Mouse (Mus musculus): ENCODE measurements around the gene Shbg. TPM values are rescaled to one million over a fixed set of nuclear protein-coding genes. Genes with fewer than 3 reads are reported as not detected.
"Not testable (repeated sequence)": the region's sequence is repeated elsewhere in the genome, so short reads cannot be mapped to it uniquely, and the experiment has no call there.

Shbg gene
- polyA plus RNA-seq, 1 experiment from 2014 or later, result not detected

DNA sequence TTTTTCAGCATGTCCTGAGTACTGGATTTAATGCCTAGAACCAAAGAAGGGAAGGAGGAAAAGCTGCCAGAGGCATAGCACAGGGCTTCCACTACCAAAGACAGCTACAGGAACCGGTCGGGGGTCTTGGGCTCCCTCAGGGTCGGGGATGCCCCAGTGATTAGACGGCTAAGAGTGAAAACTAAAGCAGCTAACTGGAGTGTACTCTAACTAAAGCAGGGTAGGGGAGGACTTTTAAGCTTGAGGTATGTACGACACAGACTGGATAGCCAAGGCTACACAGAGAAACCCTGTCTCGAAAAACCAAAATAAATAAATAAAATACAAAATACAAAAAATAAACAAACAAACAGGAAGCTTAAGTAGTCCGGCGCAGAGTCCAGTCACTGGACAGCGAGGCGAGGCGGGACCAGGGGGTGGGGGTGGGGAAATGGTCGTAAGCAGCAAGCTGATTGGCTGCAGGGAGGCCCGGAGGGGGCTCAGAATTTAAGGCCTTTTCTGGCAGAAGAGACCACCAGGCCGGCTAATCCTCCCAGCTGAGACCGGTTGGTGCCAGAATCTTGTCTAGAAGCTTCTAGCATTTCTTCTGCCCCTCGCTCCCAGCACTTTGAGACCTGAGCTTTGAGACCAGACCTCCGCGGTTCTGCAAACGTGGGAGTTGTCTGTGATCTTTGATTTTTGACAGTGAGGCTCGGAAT lies 4.0 kb upstream of the Shbg start, which contains the start of gene Sat2:
Gene Sat2 (plus strand): TSS at position 454 of the 698 bp plus-strand sequence.
- peak within 1 kb of the TSS; percentile 45 for H3K4me3 ChIP-seq (ENCODE audit: low read depth, low read length)
- ATAC-seq (peak; percentile 92), DNase-seq (ENCODE audit: low spot score) (peak; percentile 86)
- WGBS, result under 1% methylated on average over 20 of the region's 20 CpGs
- H3K4me1 ChIP-seq (ENCODE audit: control insufficient read depth, insufficient read depth, low read length), result peaks cover 10% of the 10 kb centered on the region
- peak within 1 kb of the TSS; percentile 60 for H3K27ac ChIP-seq (ENCODE audit: low read depth, low read length)
- H3K9me3 ChIP-seq (replicated peaks; ENCODE audit: control insufficient read depth, low read length), result no peaks in the 10 kb centered on the region
- no peaks in the 10 kb centered on the region for H3K27me3 ChIP-seq (replicated peaks; ENCODE audit: control insufficient read depth, insufficient read depth, low read length)
- peak within 1 kb of the TSS; percentile 77 for H3K4me2 ChIP-seq (ENCODE audit: low read length)
- H3K36me3 ChIP-seq (ENCODE audit: control insufficient read depth, insufficient read depth, low read length), result no peaks in the 10 kb centered on the region
- H3K9ac ChIP-seq (ENCODE audit: low read length), result peak within 1 kb of the TSS; percentile 80

DNA sequence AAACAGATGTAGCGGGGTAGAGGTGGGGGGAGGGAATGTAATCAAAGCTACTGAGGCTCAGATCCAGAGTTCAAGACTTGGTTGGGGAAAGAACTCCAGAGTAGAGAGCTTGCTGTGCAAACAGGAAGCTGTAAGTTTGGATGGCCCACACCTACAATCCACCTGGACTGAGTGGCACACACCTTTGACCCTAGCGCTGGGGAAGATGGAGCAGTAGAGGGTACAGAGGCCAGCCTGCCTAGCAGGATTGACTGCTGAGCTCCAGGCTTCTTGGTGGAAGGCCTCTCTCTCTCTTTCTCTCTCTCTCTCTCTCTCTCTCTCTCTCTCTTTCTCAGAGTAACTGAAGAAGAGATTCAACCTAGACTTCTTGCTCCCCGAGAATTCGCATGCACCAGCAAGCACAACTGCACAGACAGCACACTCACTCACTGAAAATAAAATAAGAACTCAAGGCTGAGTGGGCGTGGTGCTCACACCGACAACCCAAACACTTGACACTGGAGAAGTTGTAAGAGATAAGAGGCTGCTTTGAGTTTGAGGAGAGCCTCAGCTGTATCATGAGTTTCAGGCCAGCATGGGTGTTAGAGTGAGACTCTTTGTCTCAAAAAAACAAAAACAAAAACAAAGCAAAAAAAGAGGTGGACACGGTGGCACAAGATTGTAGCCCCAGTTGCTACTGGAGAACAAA lies 2.8 kb upstream of the Shbg start:
- no peak overlapping the region for H3K9ac ChIP-seq (ENCODE audit: low read length)
- H3K4me2 ChIP-seq (ENCODE audit: low read length), result no peak overlapping the region
- no peaks in the 10 kb centered on the region for H3K36me3 ChIP-seq (ENCODE audit: control insufficient read depth, insufficient read depth, low read length)
- WGBS, result 87% methylated on average over 7 of the region's 7 CpGs
- H3K4me1 ChIP-seq (ENCODE audit: control insufficient read depth, insufficient read depth, low read length), result peaks cover 10% of the 10 kb centered on the region
- ATAC-seq, result no peak
- no peaks in the 10 kb centered on the region for H3K9me3 ChIP-seq (replicated peaks; ENCODE audit: control insufficient read depth, low read length)
- DNase-seq (ENCODE audit: low spot score), result no peak
- no peak overlapping the region for H3K4me3 ChIP-seq (ENCODE audit: low read depth, low read length)
- H3K27ac ChIP-seq (ENCODE audit: low read depth, low read length), result no peak overlapping the region
- no peaks in the 10 kb centered on the region for H3K27me3 ChIP-seq (replicated peaks; ENCODE audit: control insufficient read depth, insufficient read depth, low read length)

DNA sequence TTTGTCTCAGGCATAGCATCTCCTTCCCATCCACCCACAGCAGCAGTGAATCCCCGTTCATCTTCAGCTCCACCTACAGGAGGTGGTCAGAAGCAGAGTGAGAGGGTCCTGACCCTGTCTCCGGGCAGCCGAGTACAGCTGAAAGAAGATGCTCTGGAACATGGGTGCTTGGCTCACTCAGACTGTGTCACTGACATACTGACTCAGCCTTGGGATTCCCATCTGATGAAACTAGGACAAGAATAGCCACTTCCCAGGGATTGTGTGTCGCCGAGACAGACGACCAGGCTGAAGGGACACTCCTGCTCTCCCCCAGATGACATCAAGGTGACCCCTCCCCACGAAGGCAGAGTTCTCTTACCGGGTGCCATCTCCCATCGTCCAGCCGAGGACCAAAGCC lies 924 bp downstream of the Shbg start:
- Histone ChIP-seq H3K9me3 (replicated peaks; ENCODE audit: control insufficient read depth, low read length) (no peaks in the 10 kb centered on the region), H3K9ac (ENCODE audit: low read length) (peak overlapping the region; percentile 2; the same call in 1 of the 2 replicates), H3K4me3 (ENCODE audit: low read depth, low read length) (no peak overlapping the region), H3K4me2 (ENCODE audit: low read length) (no peak overlapping the region), H3K27ac (ENCODE audit: low read depth, low read length) (no peak overlapping the region), H3K36me3 (ENCODE audit: control insufficient read depth, insufficient read depth, low read length) (no peaks in the 10 kb centered on the region), H3K4me1 (ENCODE audit: control insufficient read depth, insufficient read depth, low read length) (peaks cover 6% of the 10 kb centered on the region; the same call in 1 of the 2 replicates), H3K27me3 (replicated peaks; ENCODE audit: control insufficient read depth, insufficient read depth, low read length) (no peaks in the 10 kb centered on the region)
- ATAC-seq (no peak), DNase-seq (ENCODE audit: low spot score) (no peak)
- WGBS, result 48% methylated on average over 10 of the region's 10 CpGs

DNA sequence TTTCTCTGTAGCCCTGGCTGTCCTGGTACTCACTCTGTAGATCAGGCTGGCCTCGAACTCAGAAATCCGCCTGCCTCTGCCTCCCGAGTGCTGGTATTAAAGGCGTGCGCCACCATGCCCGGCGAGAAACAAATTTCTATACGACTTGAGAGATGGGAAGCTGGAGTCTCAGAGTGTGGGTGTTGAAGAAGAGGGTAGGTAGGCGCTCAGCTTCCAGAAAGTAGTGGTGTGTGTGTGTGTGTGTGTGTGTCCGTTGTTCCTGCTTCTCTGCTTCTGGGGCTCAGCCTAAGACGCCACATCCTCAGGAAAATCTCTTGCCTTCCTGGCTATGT lies 3.5 kb downstream of the Shbg start:
- H3K36me3 ChIP-seq (ENCODE audit: control insufficient read depth, insufficient read depth, low read length); H3K4me1 ChIP-seq (ENCODE audit: control insufficient read depth, insufficient read depth, low read length); H3K9me3 ChIP-seq (replicated peaks; ENCODE audit: control insufficient read depth, low read length); H3K9ac ChIP-seq (ENCODE audit: low read length); H3K27ac ChIP-seq (ENCODE audit: low read depth, low read length); ATAC-seq; DNase-seq (ENCODE audit: low spot score); H3K27me3 ChIP-seq (replicated peaks; ENCODE audit: control insufficient read depth, insufficient read depth, low read length); H3K4me3 ChIP-seq (ENCODE audit: low read depth, low read length); H3K4me2 ChIP-seq (ENCODE audit: low read length): not testable (repeated sequence)
- 56% methylated on average over 11 of the region's 11 CpGs for WGBS

DNA sequence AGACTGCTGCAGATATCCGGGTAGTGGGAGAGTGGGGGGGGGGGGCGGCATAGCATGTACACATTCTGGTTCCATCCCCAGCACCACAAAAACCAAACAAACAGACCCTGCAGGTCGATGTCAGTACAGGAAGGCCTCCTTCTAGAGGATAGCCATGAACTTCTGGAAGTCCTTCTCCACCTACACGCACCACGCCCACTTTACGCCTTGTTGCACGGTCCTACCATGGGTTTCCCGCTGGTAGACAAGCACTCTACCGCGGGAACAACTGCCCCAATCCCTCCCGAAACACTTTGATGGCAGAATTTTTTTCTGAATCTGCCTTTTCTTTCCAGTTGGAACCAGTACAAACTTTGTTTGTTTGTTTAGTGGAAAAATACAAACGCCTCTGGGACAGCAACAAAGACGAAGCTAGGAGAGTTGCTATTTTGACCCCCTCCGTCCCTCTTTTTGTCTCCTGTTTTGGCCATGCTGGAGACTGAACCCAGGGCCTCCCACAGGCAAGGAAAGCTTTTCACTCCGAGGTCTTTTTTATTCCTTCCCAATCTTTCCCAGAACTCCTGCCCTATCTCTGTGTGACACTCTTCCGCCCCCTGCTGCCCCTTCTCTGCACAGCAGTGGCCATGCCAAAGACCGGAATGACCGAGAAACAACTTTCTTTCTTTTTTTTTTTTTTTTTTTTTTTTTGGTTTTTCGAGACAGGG lies 4.0 kb downstream of the Shbg start:
- H3K9ac ChIP-seq (ENCODE audit: low read length), result no peak overlapping the region; the same call in 1 of the 2 replicates
- H3K9me3 ChIP-seq (replicated peaks; ENCODE audit: control insufficient read depth, low read length), result no peaks in the 10 kb centered on the region
- H3K4me3 ChIP-seq (ENCODE audit: low read depth, low read length), result no peak overlapping the region
- no peak overlapping the region for H3K27ac ChIP-seq (ENCODE audit: low read depth, low read length)
- WGBS, result 8% methylated on average over 18 of the region's 19 CpGs
- DNase-seq (ENCODE audit: low spot score) (peak; percentile 84), ATAC-seq (peak; percentile 71)
- peak overlapping the region; percentile 18 for H3K4me2 ChIP-seq (ENCODE audit: low read length)
- no peaks in the 10 kb centered on the region for H3K36me3 ChIP-seq (ENCODE audit: control insufficient read depth, insufficient read depth, low read length)
- no peaks in the 10 kb centered on the region for H3K27me3 ChIP-seq (replicated peaks; ENCODE audit: control insufficient read depth, insufficient read depth, low read length)
- peaks cover 3% of the 10 kb centered on the region; the same call in 1 of the 2 replicates for H3K4me1 ChIP-seq (ENCODE audit: control insufficient read depth, insufficient read depth, low read length)

DNA sequence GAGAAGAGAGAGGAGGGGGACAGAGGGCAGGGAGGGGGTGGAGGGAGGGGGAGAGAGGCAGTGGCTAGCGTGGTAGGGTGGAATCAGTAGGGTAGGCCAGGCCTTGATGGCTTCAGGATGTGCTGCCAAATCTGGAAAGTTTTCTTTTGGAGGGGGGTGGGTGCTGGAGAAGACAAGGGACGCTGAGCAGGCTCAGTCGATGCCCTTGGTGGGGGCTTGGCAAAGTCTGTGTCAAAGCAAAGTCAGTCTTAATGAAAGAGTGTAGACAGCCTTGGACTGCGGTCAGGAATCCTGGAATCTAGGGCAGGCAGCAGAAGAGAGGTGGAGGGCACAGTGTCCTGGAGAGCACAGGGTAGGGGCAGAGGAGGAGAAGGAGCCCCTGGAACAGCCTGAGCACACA lies 6.8 kb downstream of the Shbg start:
- Histone ChIP-seq H3K27ac (ENCODE audit: low read depth, low read length) (no peak overlapping the region), H3K4me1 (ENCODE audit: control insufficient read depth, insufficient read depth, low read length) (peaks cover 3% of the 10 kb centered on the region; the same call in 1 of the 2 replicates), H3K36me3 (ENCODE audit: control insufficient read depth, insufficient read depth, low read length) (no peaks in the 10 kb centered on the region), H3K9ac (ENCODE audit: low read length) (no peak overlapping the region), H3K4me3 (ENCODE audit: low read depth, low read length) (no peak overlapping the region), H3K9me3 (replicated peaks; ENCODE audit: control insufficient read depth, low read length) (no peaks in the 10 kb centered on the region), H3K27me3 (replicated peaks; ENCODE audit: control insufficient read depth, insufficient read depth, low read length) (no peaks in the 10 kb centered on the region), H3K4me2 (ENCODE audit: low read length) (no peak overlapping the region)
- ATAC-seq (no peak), DNase-seq (ENCODE audit: low spot score) (no peak)
- 70% methylated on average over 4 of the region's 4 CpGs for WGBS

DNA sequence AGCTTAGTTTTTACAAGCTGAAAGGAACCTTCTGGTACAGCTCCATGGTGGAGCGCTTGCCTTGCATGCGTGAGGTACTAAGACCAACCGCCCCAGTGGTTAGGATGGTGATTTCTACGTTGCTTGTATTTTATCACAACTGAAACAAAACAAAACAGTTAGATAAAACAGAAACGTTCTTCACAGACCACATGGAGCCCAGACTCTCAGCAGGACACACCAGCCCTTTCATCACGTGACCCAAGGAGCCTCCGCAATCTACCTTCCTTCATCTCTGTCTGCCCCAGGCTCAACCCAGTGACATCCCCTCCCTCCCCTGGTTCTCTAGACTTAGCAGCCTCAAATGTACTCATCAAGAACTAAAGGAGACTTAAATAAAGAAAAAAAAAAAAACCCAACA lies 8.3 kb downstream of the Shbg start:
- ATAC-seq, result no peak
- H3K9ac ChIP-seq (ENCODE audit: low read length), result no peak overlapping the region

DNA sequence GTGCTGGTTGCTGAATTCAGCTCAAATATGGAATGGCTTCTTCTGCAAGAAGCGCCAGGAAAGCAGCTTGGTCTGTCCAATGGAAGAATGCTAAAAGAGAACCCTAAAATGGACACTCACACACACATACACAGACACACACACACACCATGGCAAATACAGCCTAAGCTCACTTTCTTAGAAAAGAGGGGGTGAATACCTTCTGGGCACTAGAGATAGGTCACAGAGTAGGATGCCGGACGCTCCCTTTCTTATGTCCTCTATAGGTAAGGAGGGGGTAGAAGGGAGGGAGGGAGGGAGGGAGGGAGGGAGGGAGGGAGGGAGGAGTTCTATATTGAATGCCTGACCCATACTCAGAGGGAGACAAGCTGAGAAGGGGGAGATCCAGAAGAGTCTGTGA lies 9.2 kb downstream of the Shbg start:
- Histone ChIP-seq H3K9me3 (replicated peaks; ENCODE audit: control insufficient read depth, low read length) (no peaks in the 10 kb centered on the region), H3K4me2 (ENCODE audit: low read length) (no peak overlapping the region), H3K4me3 (ENCODE audit: low read depth, low read length) (no peak overlapping the region), H3K4me1 (ENCODE audit: control insufficient read depth, insufficient read depth, low read length) (peaks cover 6% of the 10 kb centered on the region), H3K27me3 (replicated peaks; ENCODE audit: control insufficient read depth, insufficient read depth, low read length) (no peaks in the 10 kb centered on the region), H3K27ac (ENCODE audit: low read depth, low read length) (no peak overlapping the region), H3K9ac (ENCODE audit: low read length) (no peak overlapping the region), H3K36me3 (ENCODE audit: control insufficient read depth, insufficient read depth, low read length) (no peaks in the 10 kb centered on the region)
- 75% methylated on average over 3 of the region's 3 CpGs for WGBS
- ATAC-seq, result no peak
- DNase-seq (ENCODE audit: low spot score), result no peak

More for the DNA sequence above, 8.3 kb downstream of the Shbg start:
- 65% methylated on average over 7 of the region's 7 CpGs for whole genome bisulfite sequencing
- Histone ChIP-seq H3K27me3 (replicated peaks; ENCODE audit: control insufficient read depth, insufficient read depth, low read length) (no peaks in the 10 kb centered on the region), H3K9me3 (replicated peaks; ENCODE audit: control insufficient read depth, low read length) (no peaks in the 10 kb centered on the region), H3K4me2 (ENCODE audit: low read length) (no peak overlapping the region), H3K4me3 (ENCODE audit: low read depth, low read length) (no peak overlapping the region), H3K4me1 (ENCODE audit: control insufficient read depth, insufficient read depth, low read length) (peaks cover 8% of the 10 kb centered on the region), H3K36me3 (ENCODE audit: control insufficient read depth, insufficient read depth, low read length) (no peaks in the 10 kb centered on the region), H3K27ac (ENCODE audit: low read depth, low read length) (no peak overlapping the region)
- DNase-seq (ENCODE audit: low spot score), result no peak
